Mouse (Mus musculus) liver, embryonic 16.5 days (tissue): Measurements from ENCODE around the gene Pik3r5. TPM values are rescaled to one million over a fixed set of nuclear protein-coding genes. Genes with fewer than 3 reads are reported as not detected.

Source experiments
- ATAC-seq: fragments of 200-750 bp; cut with Nextera tagmentation; 2 replicates; pipeline ENCODE4 v1.8.0; 2017; ENCODE audit warnings: low read depth, mild to moderate bottlenecking, moderate number of reproducible peaks, moderate library complexity
- H3K27ac ChIP-seq: fragments of 300-500 bp; sonication (generic); 2 replicates; pipeline ENCODE4 v1.5.1; 2014; ENCODE audit warnings: mild to moderate bottlenecking, low read length
- H3K27me3 ChIP-seq: fragments of 300-500 bp; sonication (generic); 2 replicates; pipeline ENCODE4 v1.6.1; 2014; ENCODE audit warnings: low read depth, low read length, mixed read lengths; ENCODE audit not compliant: control insufficient read depth, insufficient read depth
- H3K36me3 ChIP-seq: fragments of 300-500 bp; sonication (generic); 2 replicates; pipeline ENCODE4 v1.6.1; 2014; ENCODE audit warnings: mild to moderate bottlenecking; ENCODE audit not compliant: control insufficient read depth, insufficient read depth
- H3K4me1 ChIP-seq: fragments of 300-500 bp; sonication (generic); 2 replicates; pipeline ENCODE4 v1.6.1; 2014; ENCODE audit warnings: low read depth, low read length, mixed read lengths; ENCODE audit not compliant: control insufficient read depth
- H3K4me2 ChIP-seq: fragments of 300-500 bp; sonication (generic); 2 replicates; pipeline ENCODE4 v1.6.1; 2014; ENCODE audit warnings: low read depth, low read length, mixed read lengths
- H3K4me3 ChIP-seq: fragments of 300-500 bp; sonication (generic); 2 replicates; pipeline ENCODE4 v1.5.1; 2014; ENCODE audit warnings: low read depth, mild to moderate bottlenecking, low read length
- H3K9ac ChIP-seq: fragments of 300-500 bp; sonication (generic); 2 replicates; pipeline ENCODE4 v1.6.1; 2014; ENCODE audit warnings: low read depth, low read length
- H3K9me3 ChIP-seq: fragments of 300-500 bp; sonication (generic); replicated peaks from 2 replicates; pipeline ENCODE4 v1.6.1; 2016; ENCODE audit warnings: low read length; ENCODE audit not compliant: control insufficient read depth
- WGBS: fragments of 180-500 bp; shearing (Covaris S2); extraction: QIAGEN DNeasy Blood & Tissue Kit; methylation state at CpG from one replicate; pipeline ENCODE4 v1.1.7; 2014; ENCODE audit not compliant: insufficient replicate concordance; 5-methylcytosine and 5-hydroxymethylcytosine counted together
- polyA plus RNA-seq: library from polyadenylated mRNA; unstranded; fragments of >200 nt; fragmentation: Nextera tagmentation; extraction: Ambion mirVana; gene quantifications from 2 replicates; pipeline ENCODE4 v1.2.1, GENCODE M21; 2015

The Pik3r5 gene
- polyA plus RNA-seq = 0.54 and 0.65 TPM in 2 replicates

DNA sequence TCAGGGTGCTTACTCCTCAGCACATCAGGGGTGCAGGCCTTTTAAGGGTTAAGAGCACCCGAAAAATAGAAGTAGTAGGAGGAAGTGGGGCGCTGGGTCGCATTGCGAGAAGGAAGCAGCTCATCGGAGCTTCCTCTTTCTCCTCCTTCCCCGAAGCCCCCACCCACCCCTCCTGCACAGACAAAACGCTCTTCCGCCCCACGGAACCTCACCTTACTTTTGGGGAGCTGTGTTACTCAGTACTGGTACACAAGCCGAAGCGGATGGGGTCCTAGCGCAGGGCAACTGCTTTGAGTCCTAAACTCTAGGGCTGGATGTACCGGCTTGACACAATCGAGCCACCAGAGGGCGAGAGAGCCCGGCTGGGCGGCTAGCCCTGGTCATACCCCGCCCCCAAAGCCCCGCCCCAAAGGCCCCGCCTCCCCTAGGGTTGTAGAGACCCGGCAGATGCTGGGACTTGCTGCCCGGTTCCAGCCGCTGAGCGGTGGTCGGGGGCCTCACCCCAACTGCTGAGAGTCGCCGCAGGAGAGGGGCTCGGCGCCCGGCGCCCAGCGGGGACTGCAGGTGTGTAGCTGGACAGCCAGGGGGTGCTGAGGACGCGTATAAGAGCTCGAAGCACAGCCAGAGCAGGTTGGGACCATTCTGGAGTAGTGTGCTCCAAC, at the start of gene Pik3r5:
TSS of gene Pik3r5 (plus strand) at position 423 of the 662 bp plus-strand sequence.
- Histone ChIP-seq H3K27me3 (peaks cover 15% of the 10 kb centered on the region), H3K9me3 (no peaks in the 10 kb centered on the region), H3K4me1 (no peaks in the 10 kb centered on the region), H3K4me2 (peak within 1 kb of the TSS; percentile 42), H3K9ac (no peak within 1 kb of the TSS), H3K27ac (peak within 1 kb of the TSS; percentile 66), H3K4me3 (peak within 1 kb of the TSS; percentile 55), H3K36me3 (no peaks in the 10 kb centered on the region)
- under 1% methylated on average over 35 of the region's 35 CpGs for WGBS
- peak; percentile 76 for ATAC-seq

DNA sequence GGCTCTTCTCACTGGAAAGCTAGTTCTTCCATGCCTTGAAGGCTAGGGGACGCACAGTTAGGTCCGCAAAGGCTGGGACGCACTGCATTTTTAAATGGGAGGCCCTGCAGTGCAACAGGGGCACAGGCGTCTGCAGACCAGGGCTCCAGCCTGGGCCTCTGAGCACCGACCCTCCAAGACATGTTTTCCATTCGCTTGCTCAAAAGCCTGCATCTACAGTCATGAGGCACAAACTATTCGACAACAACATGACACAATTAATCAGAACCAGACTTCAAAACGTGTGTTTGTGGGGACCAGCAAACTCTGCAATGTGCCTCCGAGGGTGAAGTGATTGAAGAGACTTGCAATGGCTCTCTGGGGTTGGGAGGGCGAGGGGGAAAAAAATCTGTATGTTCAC, 48.4 kb upstream of the Pik3r5 start:
- Histone ChIP-seq H3K4me1 (no peaks in the 10 kb centered on the region; the same call in 1 of the 2 replicates), H3K9me3 (no peaks in the 10 kb centered on the region), H3K4me2 (no peak overlapping the region), H3K4me3 (no peak overlapping the region), H3K9ac (no peak overlapping the region), H3K27me3 (peaks cover 76% of the 10 kb centered on the region), H3K36me3 (no peaks in the 10 kb centered on the region), H3K27ac (no peak overlapping the region)
- WGBS = 5% methylated on average over 10 of the region's 10 CpGs
- no peak for ATAC-seq

DNA sequence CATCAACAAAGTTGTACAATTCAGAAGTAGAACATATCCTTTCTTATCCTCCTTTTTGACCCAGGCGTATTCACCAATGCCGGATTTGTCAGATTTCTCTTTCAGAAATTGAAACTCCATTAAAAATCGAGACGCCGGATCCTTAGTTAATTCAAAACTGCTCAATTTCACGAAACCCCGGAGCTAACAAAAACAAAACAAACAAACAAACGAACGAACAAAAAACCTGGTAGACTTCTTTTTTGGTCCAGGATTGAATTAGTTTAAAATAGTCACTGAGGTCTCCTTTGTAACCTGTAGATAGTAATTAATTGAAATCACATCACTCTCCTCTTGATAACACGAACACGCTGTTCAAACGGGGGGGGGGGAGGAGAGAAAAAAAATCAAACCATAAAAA, 47.8 kb upstream of the Pik3r5 start:
- H3K4me1 ChIP-seq = no peaks in the 10 kb centered on the region; the same call in 1 of the 2 replicates
- H3K4me3 ChIP-seq = no peak overlapping the region
- no peak overlapping the region for H3K4me2 ChIP-seq
- no peaks in the 10 kb centered on the region for H3K36me3 ChIP-seq
- H3K27ac ChIP-seq = no peak overlapping the region
- ATAC-seq = no peak
- no peak overlapping the region for H3K9ac ChIP-seq
- WGBS = 6% methylated on average over 12 of the region's 12 CpGs
- no peaks in the 10 kb centered on the region for H3K9me3 ChIP-seq
- H3K27me3 ChIP-seq = peaks cover 81% of the 10 kb centered on the region

DNA sequence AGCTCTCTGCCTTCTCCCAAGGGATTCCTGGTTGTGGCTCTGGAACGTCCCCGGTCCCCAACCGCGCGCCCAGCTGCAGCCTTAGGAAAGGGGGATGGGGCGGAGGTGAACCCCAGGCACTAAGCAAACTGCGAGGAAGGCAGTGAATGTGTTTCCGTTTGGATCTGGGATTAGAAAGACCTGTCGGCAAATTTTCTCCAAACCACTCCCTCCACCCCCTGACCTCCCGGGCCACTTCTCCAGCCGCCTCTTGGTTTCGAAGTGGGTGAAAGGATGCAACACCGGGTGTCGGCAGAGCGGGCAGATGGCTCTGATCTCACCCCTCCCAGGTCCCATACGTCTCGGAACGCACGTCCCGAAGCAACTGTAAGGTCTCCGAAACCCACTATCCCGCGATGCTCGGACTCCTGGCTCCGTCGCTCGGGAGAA, 47.3 kb upstream of the Pik3r5 start:
- Histone ChIP-seq H3K4me2 (0 out of 2 replicates have a peak overlapping the region, but pooled peaks have one; percentile 13), H3K9ac (no peak overlapping the region), H3K4me3 (peak overlapping the region; percentile 8; the same call in 1 of the 2 replicates), H3K9me3 (no peaks in the 10 kb centered on the region), H3K27ac (no peak overlapping the region), H3K27me3 (peaks cover 81% of the 10 kb centered on the region), H3K4me1 (no peaks in the 10 kb centered on the region; the same call in 1 of the 2 replicates), H3K36me3 (no peaks in the 10 kb centered on the region)
- 4% methylated on average over 27 of the region's 27 CpGs for WGBS
- ATAC-seq = no peak

DNA sequence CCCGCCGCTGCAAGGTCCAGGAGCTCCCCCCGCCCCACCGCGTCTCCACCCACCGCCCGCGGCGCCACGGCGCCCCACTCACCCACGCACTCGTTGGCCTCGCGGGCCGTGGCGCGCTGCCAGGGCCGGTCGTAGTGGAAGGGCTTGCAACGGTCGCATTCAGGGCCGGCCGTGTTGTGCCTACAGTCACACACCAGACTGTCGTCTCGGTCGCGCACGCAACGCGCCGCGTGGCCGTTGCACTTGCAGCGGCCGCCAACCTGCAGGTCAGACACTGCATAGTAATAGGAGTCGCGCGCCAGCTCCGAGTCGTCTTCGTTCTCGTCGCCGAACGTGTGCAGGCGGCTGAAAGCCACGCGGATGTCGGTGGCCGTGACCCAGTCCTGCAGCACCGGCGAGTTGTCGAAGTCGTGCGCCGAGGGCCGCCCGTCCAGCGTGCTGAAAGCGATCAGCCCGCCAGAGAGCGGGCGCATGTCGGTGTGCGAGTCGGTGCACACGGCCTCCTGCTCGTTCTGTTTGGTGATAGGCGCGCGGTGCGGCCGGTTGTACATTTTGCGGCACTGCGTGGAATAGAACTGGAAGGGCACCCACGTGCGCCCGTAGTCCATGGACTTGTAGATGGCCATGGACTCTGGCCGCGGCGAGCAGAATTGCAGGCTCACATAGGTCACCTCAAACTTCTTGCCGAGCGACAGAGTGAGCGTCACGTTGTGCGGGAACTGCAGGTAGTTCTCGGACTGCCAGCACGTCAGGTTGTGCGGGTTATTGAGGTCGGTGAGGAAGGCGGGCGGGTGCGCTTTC, 46.7 kb upstream of the Pik3r5 start:
- Histone ChIP-seq H3K27me3 (peaks cover 79% of the 10 kb centered on the region), H3K36me3 (no peaks in the 10 kb centered on the region), H3K9ac (no peak overlapping the region), H3K9me3 (no peaks in the 10 kb centered on the region), H3K4me3 (peak overlapping the region; percentile 62; the same call in 1 of the 2 replicates), H3K27ac (no peak overlapping the region), H3K4me2 (peak overlapping the region; percentile 72; the same call in 1 of the 2 replicates), H3K4me1 (no peaks in the 10 kb centered on the region; the same call in 1 of the 2 replicates)
- WGBS = under 1% methylated on average over 94 of the region's 94 CpGs
- ATAC-seq = no peak

DNA sequence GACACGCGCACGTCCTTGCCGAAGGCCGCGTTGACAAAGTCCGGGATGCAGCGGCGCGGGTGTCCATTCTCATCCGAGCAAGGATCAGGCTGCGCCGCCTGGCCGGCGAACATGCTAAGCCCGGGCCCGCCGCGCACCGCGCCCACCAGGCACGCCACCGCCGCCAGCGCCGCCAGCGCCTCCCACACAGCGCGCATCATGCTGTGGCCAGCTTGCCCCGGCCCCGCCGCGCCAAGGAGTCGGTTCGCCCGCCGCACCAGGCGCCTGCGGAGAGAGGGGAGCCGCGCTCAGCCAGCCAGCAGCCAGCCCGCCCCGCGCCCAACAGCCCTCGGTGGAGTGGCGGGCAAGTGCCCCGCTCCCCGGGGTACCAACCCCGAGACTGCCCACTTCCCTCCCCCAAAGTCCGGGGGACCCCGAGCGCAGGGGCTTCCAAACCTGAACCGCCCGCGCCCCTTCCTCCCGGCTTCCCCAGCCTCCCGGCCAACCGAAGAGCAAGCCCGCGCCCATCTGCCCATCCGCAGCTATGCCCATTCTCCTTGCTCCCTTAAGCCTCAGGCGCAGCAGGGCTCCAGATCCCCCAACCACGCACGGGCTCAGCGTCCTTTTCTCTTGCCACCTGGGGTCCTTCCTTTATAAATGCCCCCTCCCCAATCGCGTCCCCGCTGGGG, 45.9 kb upstream of the Pik3r5 start:
- Histone ChIP-seq H3K9me3 (no peaks in the 10 kb centered on the region), H3K27ac (no peak overlapping the region), H3K9ac (no peak overlapping the region), H3K36me3 (no peaks in the 10 kb centered on the region), H3K27me3 (peaks cover 85% of the 10 kb centered on the region), H3K4me2 (peak overlapping the region; percentile 72), H3K4me1 (no peaks in the 10 kb centered on the region; the same call in 1 of the 2 replicates), H3K4me3 (peak overlapping the region; percentile 62)
- under 1% methylated on average over 59 of the region's 68 CpGs for WGBS
- no peak for ATAC-seq

DNA sequence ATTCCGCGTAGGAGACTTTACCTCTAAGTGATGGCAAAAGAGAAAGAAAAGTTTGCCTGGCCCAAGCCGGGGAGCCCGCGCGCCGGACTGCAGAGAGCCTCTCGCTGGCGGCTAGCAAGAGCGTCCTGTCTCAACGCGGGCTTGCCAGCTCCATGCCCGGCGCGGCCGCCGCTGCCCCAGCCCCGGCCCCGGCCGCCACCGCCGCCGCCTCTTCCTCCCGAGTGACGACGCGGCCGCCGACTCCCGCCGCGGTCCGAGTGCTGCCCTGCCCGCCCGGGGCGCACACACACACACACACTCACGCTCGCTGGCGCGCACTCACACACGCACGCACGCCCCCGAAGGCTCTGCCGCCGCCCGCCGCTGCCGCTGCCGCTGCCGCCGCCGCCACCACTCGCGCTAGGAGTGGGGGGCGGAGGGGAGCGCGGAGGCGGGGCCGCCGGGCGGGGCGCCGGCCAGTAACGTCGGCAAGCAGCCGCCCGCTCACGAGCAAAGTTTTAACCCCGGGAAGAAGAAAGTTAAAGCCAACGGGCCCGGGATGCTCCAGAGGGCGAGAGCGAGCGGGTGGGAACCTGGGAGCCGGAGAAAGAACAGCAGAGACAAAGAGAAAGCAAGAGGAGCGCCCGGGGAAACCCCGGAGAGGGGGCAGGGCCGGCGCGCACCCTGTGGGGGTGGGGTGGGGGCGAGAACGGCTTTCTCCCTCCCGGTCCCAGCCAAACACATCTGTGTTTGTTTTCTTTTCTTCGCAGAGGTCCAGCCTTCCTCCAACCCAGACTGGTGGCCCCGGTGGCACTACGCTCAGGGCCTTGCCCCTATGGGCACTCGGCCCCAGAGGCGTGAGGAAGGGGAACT, 45.1 kb upstream of the Pik3r5 start:
- H3K4me2 ChIP-seq = peak overlapping the region; percentile 72

DNA sequence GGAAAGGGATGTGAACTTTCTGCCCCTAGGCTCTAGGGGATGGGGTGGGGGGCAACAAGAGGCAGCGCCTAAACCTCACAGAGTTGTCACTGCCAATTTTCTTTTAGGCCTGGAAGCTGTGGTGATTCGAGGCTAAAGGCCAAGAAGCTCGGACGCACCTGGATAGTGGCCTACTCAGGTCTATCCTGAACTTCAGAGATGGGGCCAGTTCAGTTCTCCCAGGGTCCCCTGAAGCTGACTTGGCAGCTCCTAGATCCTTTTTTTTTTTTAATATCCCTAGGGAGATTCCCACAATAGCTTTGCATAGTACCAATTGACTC, 44.5 kb upstream of the Pik3r5 start:
- no peak overlapping the region for H3K9ac ChIP-seq
- no peaks in the 10 kb centered on the region for H3K36me3 ChIP-seq
- peak overlapping the region; percentile 72; the same call in 1 of the 2 replicates for H3K4me2 ChIP-seq
- H3K27ac ChIP-seq = no peak overlapping the region
- WGBS = 38% methylated on average over 4 of the region's 4 CpGs
- ATAC-seq = no peak
- no peaks in the 10 kb centered on the region for H3K9me3 ChIP-seq
- no peaks in the 10 kb centered on the region; the same call in 1 of the 2 replicates for H3K4me1 ChIP-seq
- H3K4me3 ChIP-seq = peak overlapping the region; percentile 62
- H3K27me3 ChIP-seq = peaks cover 89% of the 10 kb centered on the region

More for the DNA sequence above, 45.1 kb upstream of the Pik3r5 start:
- under 1% methylated on average over 73 of the region's 90 CpGs for WGBS
- Histone ChIP-seq H3K4me1 (no peaks in the 10 kb centered on the region; the same call in 1 of the 2 replicates), H3K9ac (no peak overlapping the region), H3K9me3 (no peaks in the 10 kb centered on the region), H3K27ac (no peak overlapping the region), H3K4me3 (peak overlapping the region; percentile 62), H3K27me3 (peaks cover 90% of the 10 kb centered on the region), H3K36me3 (no peaks in the 10 kb centered on the region)
- no peak for ATAC-seq
